ENCODE assay signal across 11 mouse cellular contexts in the genomic region with DNA sequence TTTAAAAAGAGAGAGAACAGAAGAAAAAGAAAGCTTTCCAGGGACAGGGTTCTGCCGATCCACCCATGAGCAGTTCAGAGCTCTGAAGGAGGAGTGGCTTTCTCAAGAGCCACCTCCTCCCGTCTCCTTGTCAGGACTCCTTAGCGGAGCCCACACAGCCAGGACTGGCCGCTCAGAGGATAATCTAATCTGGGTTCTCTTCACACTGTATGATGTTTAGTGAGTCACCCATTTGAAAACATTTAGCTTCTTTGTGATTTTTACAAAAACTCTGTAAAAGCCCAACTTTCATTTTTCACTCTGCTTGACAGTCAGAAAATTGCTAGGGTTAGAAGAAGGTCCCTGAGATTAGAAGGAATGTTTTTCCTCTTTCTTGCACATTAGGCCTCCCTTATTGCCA.
A peak's percentile ranks its signal among the peaks of the same experiment; 100 is the strongest.
DNase-seq lines count a peak whose midpoint lies in the region; ATAC-seq lines count a peak whose summit lies in the region.
"Had no signal": no experiment of that assay in that cellular context is flagged by ENCODE, and none has a peak within 500 bp of the region (broad histone marks: within the 10 kb centered on the region; RNA-seq: fewer than 3 reads in every experiment).

No protein-coding gene starts in this region.

- H3K4me3 ChIP-seq in hindbrain, embryonic 12.5 days: no peak overlapping the region
- H3K4me3 ChIP-seq in hindbrain, embryonic 11.5 days (ENCODE audit: low read depth, low read length): no peak overlapping the region
- H3K4me3 ChIP-seq in hindbrain, embryonic 14.5 days (replicated peaks; ENCODE audit: low read length): no peak overlapping the region
- H3K4me3 ChIP-seq in stomach, embryonic 14.5 days (ENCODE audit: low read depth, low read length): no peak overlapping the region
- H3K4me3 ChIP-seq: limb, embryonic 13.5 days had no signal

- no peaks in the 10 kb centered on the region for H3K27me3 ChIP-seq in hindbrain, embryonic 12.5 days
- H3K27me3 ChIP-seq in hindbrain, embryonic 11.5 days (ENCODE audit: control insufficient read depth, insufficient read depth, low read length): no peaks in the 10 kb centered on the region
- H3K27me3 ChIP-seq in hindbrain, embryonic 14.5 days (ENCODE audit: control insufficient read depth, insufficient read depth, low read length): no peaks in the 10 kb centered on the region
- H3K27me3 ChIP-seq in stomach, embryonic 14.5 days (ENCODE audit: control insufficient read depth, insufficient read depth, low read length): no peaks in the 10 kb centered on the region
- H3K27me3 ChIP-seq: limb, embryonic 13.5 days had no signal

- no peak overlapping the region for H3K9ac ChIP-seq in hindbrain, embryonic 12.5 days
- no peak overlapping the region for H3K9ac ChIP-seq in hindbrain, embryonic 11.5 days (ENCODE audit: low read depth, low read length)
- 0 out of 2 replicates have a peak overlapping the region, but pooled peaks have one; percentile 91 for H3K9ac ChIP-seq in hindbrain, embryonic 14.5 days
- H3K9ac ChIP-seq in stomach, embryonic 14.5 days (replicated peaks; ENCODE audit: low read depth, low read length): no peak overlapping the region; the same call in 1 of the 2 replicates
- H3K9ac ChIP-seq: limb, embryonic 13.5 days had no signal

- no peak for DNase-seq in hindbrain, embryonic 11.5 days (ENCODE audit: low spot score)
- DNase-seq in ovary, adult 18-20 months (ENCODE audit: low spot score): peak; percentile 19
- no peak for DNase-seq in ovary, postnatal 10 days (ENCODE audit: low spot score)
- DNase-seq in hindbrain, embryonic 14.5 days (ENCODE audit: low spot score): no peak
- DNase-seq in T-cell, adult 2 months (ENCODE audit: low spot score): no peak
- DNase-seq in embryo, embryonic 10 days (ENCODE audit: low spot score): no peak
- DNase-seq: cerebellum, postnatal 10 days; lung, postnatal 4 days had no signal

- H3K4me1 ChIP-seq in hindbrain, embryonic 12.5 days: peaks cover 43% of the 10 kb centered on the region
- 0 out of 2 replicates have a peak, but pooled peaks cover 2% of the 10 kb centered on the region for H3K4me1 ChIP-seq in hindbrain, embryonic 11.5 days (replicated peaks; ENCODE audit: control insufficient read depth, insufficient read depth, low read length)
- H3K4me1 ChIP-seq in hindbrain, embryonic 14.5 days (replicated peaks; ENCODE audit: control insufficient read depth, insufficient read depth, low read length): peaks cover 46% of the 10 kb centered on the region
- peaks cover 10% of the 10 kb centered on the region; the same call in 1 of the 2 replicates for H3K4me1 ChIP-seq in stomach, embryonic 14.5 days (ENCODE audit: control insufficient read depth, insufficient read depth, low read length)

- 54% methylated on average over 4 of the region's 4 CpGs for WGBS in hindbrain, embryonic 12.5 days
- WGBS in hindbrain, embryonic 11.5 days: 53% methylated on average over 4 of the region's 4 CpGs
- WGBS in hindbrain, embryonic 14.5 days: 36% methylated on average over 4 of the region's 4 CpGs
- 19% methylated on average over 4 of the region's 4 CpGs for WGBS in stomach, embryonic 14.5 days

- no peak overlapping the region for H3K4me2 ChIP-seq in hindbrain, embryonic 12.5 days (replicated peaks)
- no peak overlapping the region for H3K4me2 ChIP-seq in hindbrain, embryonic 11.5 days (replicated peaks; ENCODE audit: low read depth, low read length)
- 0 out of 2 replicates have a peak overlapping the region, but pooled peaks have one; percentile 6 for H3K4me2 ChIP-seq in hindbrain, embryonic 14.5 days (replicated peaks)
- no peak overlapping the region for H3K4me2 ChIP-seq in stomach, embryonic 14.5 days (replicated peaks; ENCODE audit: low read depth, low read length)
- H3K4me2 ChIP-seq: limb, embryonic 13.5 days had no signal

- H3K9me3 ChIP-seq in hindbrain, embryonic 12.5 days (replicated peaks): no peaks in the 10 kb centered on the region
- H3K9me3 ChIP-seq in hindbrain, embryonic 11.5 days (ENCODE audit: control insufficient read depth, low read length): no peaks in the 10 kb centered on the region
- H3K9me3 ChIP-seq in hindbrain, embryonic 14.5 days (ENCODE audit: control insufficient read depth, low read length): no peaks in the 10 kb centered on the region
- H3K9me3 ChIP-seq in stomach, embryonic 14.5 days (ENCODE audit: control insufficient read depth, low read depth, low read length): no peaks in the 10 kb centered on the region
- H3K9me3 ChIP-seq: limb, embryonic 13.5 days had no signal

- peak overlapping the region; percentile 97 for H3K27ac ChIP-seq in hindbrain, embryonic 12.5 days
- H3K27ac ChIP-seq in hindbrain, embryonic 11.5 days (ENCODE audit: low read depth, low read length): no peak overlapping the region
- H3K27ac ChIP-seq in hindbrain, embryonic 14.5 days: peak overlapping the region; percentile 100
- no peak overlapping the region; the same call in 1 of the 2 replicates for H3K27ac ChIP-seq in stomach, embryonic 14.5 days (ENCODE audit: low read length)
- H3K27ac ChIP-seq: limb, embryonic 13.5 days had no signal

- H3K36me3 ChIP-seq in hindbrain, embryonic 12.5 days: no peaks in the 10 kb centered on the region
- H3K36me3 ChIP-seq in hindbrain, embryonic 11.5 days (ENCODE audit: control insufficient read depth, insufficient read depth, low read length): no peaks in the 10 kb centered on the region
- no peaks in the 10 kb centered on the region for H3K36me3 ChIP-seq in hindbrain, embryonic 14.5 days (replicated peaks; ENCODE audit: control insufficient read depth, insufficient read depth)
- no peaks in the 10 kb centered on the region for H3K36me3 ChIP-seq in stomach, embryonic 14.5 days (ENCODE audit: control insufficient read depth, insufficient read depth, low read length)
- H3K36me3 ChIP-seq: limb, embryonic 13.5 days had no signal

- no peak for ATAC-seq in hindbrain, embryonic 12.5 days (ENCODE audit: low FRiP score)
- no peak for ATAC-seq in hindbrain, embryonic 11.5 days (ENCODE audit: low FRiP score)
- no peak for ATAC-seq in hindbrain, embryonic 14.5 days (ENCODE audit: low FRiP score)
- ATAC-seq in stomach, embryonic 14.5 days (ENCODE audit: insufficient number of reproducible peaks, insufficient read depth, low FRiP score, low read depth): peak; percentile 87

Comparison
In these comparisons a context has a peak if more than half of its experiments do, and no peak if none do; other contexts are left out.
1. H3K27ac ChIP-seq: peak in hindbrain, embryonic 12.5 days (single experiment) and hindbrain, embryonic 14.5 days (single experiment); none in hindbrain, embryonic 11.5 days (single experiment) and stomach, embryonic 14.5 days (single experiment).